Mouse (Mus musculus): ENCODE data around the gene Pabpc6. TPM values are rescaled to one million over a fixed set of nuclear protein-coding genes. Genes with fewer than 3 reads are reported as not detected.

Pabpc6 gene
- polyA plus RNA-seq, 1 experiment from 2014 or later: not detected

GRCm38 (mm10) chr17:9675175-9675789, 5.8 kb upstream of the Pabpc6 start:
- no peak overlapping the region for H3K4me3 ChIP-seq (ENCODE audit: low read depth, low read length)
- H3K4me1 ChIP-seq (ENCODE audit: control insufficient read depth, insufficient read depth, low read length): no peaks in the 10 kb centered on the region
- WGBS: 63% methylated on average over 6 of the region's 6 CpGs
- no peak overlapping the region for H3K27ac ChIP-seq (ENCODE audit: low read length)
- no peak overlapping the region for H3K4me2 ChIP-seq (replicated peaks; ENCODE audit: low read depth, low read length)
- no peak overlapping the region for H3K9ac ChIP-seq (replicated peaks; ENCODE audit: low read depth, low read length)
- no peaks in the 10 kb centered on the region for H3K36me3 ChIP-seq (ENCODE audit: control insufficient read depth, insufficient read depth, low read length)
- H3K9me3 ChIP-seq (ENCODE audit: control insufficient read depth, low read depth, low read length): no peaks in the 10 kb centered on the region
- peak; percentile 56; the same call in 1 of the 2 replicates for ATAC-seq (ENCODE audit: insufficient number of reproducible peaks, insufficient read depth, low FRiP score, low read depth)
- no peaks in the 10 kb centered on the region for H3K27me3 ChIP-seq (ENCODE audit: control insufficient read depth, insufficient read depth, low read length)

- H3K4me1 ChIP-seq (ENCODE audit: control insufficient read depth, insufficient read depth, low read length): no peaks in the 10 kb centered on the region
- no peak overlapping the region for H3K4me3 ChIP-seq (ENCODE audit: low read depth, low read length)
- H3K27me3 ChIP-seq (ENCODE audit: control insufficient read depth, insufficient read depth, low read length): no peaks in the 10 kb centered on the region
- no peak overlapping the region for H3K4me2 ChIP-seq (replicated peaks; ENCODE audit: low read depth, low read length)
- no peak overlapping the region for H3K27ac ChIP-seq (ENCODE audit: low read length)
- H3K9me3 ChIP-seq (ENCODE audit: control insufficient read depth, low read depth, low read length): no peaks in the 10 kb centered on the region
- WGBS: 87% methylated on average over 9 of the region's 9 CpGs
- ATAC-seq (ENCODE audit: insufficient number of reproducible peaks, insufficient read depth, low FRiP score, low read depth): no peak
- H3K9ac ChIP-seq (replicated peaks; ENCODE audit: low read depth, low read length): no peak overlapping the region
- H3K36me3 ChIP-seq (ENCODE audit: control insufficient read depth, insufficient read depth, low read length): no peaks in the 10 kb centered on the region
Observed at GRCm38 (mm10) chr17:9667955-9668354, 1.6 kb downstream of the Pabpc6 start.

GRCm38 (mm10) chr17:9658651-9659050, 10.9 kb downstream of the Pabpc6 start:
- H3K4me2 ChIP-seq (replicated peaks; ENCODE audit: low read depth, low read length): no peak overlapping the region
- no peak for ATAC-seq (ENCODE audit: insufficient number of reproducible peaks, insufficient read depth, low FRiP score, low read depth)
- H3K9ac ChIP-seq (replicated peaks; ENCODE audit: low read depth, low read length): no peak overlapping the region
- no peaks in the 10 kb centered on the region for H3K36me3 ChIP-seq (ENCODE audit: control insufficient read depth, insufficient read depth, low read length)
- no peaks in the 10 kb centered on the region for H3K27me3 ChIP-seq (ENCODE audit: control insufficient read depth, insufficient read depth, low read length)
- H3K4me1 ChIP-seq (ENCODE audit: control insufficient read depth, insufficient read depth, low read length): no peaks in the 10 kb centered on the region
- H3K4me3 ChIP-seq (ENCODE audit: low read depth, low read length): no peak overlapping the region
- H3K9me3 ChIP-seq (ENCODE audit: control insufficient read depth, low read depth, low read length): no peaks in the 10 kb centered on the region
- WGBS: 61% methylated on average over 5 of the region's 5 CpGs
- H3K27ac ChIP-seq (ENCODE audit: low read length): no peak overlapping the region

GRCm38 (mm10) chr17:9654155-9654554, 15.4 kb downstream of the Pabpc6 start:
- no peak overlapping the region for H3K4me2 ChIP-seq (replicated peaks; ENCODE audit: low read depth, low read length)
- no peaks in the 10 kb centered on the region for H3K9me3 ChIP-seq (ENCODE audit: control insufficient read depth, low read depth, low read length)
- 85% methylated on average over 3 of the region's 3 CpGs for WGBS
- no peaks in the 10 kb centered on the region for H3K36me3 ChIP-seq (ENCODE audit: control insufficient read depth, insufficient read depth, low read length)
- no peak overlapping the region for H3K9ac ChIP-seq (replicated peaks; ENCODE audit: low read depth, low read length)
- ATAC-seq (ENCODE audit: insufficient number of reproducible peaks, insufficient read depth, low FRiP score, low read depth): no peak
- no peak overlapping the region for H3K27ac ChIP-seq (ENCODE audit: low read length)
- no peaks in the 10 kb centered on the region for H3K4me1 ChIP-seq (ENCODE audit: control insufficient read depth, insufficient read depth, low read length)
- no peak overlapping the region for H3K4me3 ChIP-seq (ENCODE audit: low read depth, low read length)
- H3K27me3 ChIP-seq (ENCODE audit: control insufficient read depth, insufficient read depth, low read length): no peaks in the 10 kb centered on the region

- H3K4me2 ChIP-seq (replicated peaks; ENCODE audit: low read depth, low read length): no peak overlapping the region
- H3K4me1 ChIP-seq (ENCODE audit: control insufficient read depth, insufficient read depth, low read length): no peaks in the 10 kb centered on the region
- no peaks in the 10 kb centered on the region for H3K9me3 ChIP-seq (ENCODE audit: control insufficient read depth, low read depth, low read length)
- no peak overlapping the region for H3K4me3 ChIP-seq (ENCODE audit: low read depth, low read length)
- H3K36me3 ChIP-seq (ENCODE audit: control insufficient read depth, insufficient read depth, low read length): no peaks in the 10 kb centered on the region
- H3K27ac ChIP-seq (ENCODE audit: low read length): no peak overlapping the region
- 64% methylated on average over 4 of the region's 4 CpGs for WGBS
- no peak overlapping the region for H3K9ac ChIP-seq (replicated peaks; ENCODE audit: low read depth, low read length)
- ATAC-seq (ENCODE audit: insufficient number of reproducible peaks, insufficient read depth, low FRiP score, low read depth): no peak
- H3K27me3 ChIP-seq (ENCODE audit: control insufficient read depth, insufficient read depth, low read length): no peaks in the 10 kb centered on the region
Observed at GRCm38 (mm10) chr17:9647644-9648043, 21.9 kb downstream of the Pabpc6 start.

- no peak overlapping the region for H3K4me2 ChIP-seq (replicated peaks; ENCODE audit: low read depth, low read length)
- no peaks in the 10 kb centered on the region for H3K36me3 ChIP-seq (ENCODE audit: control insufficient read depth, insufficient read depth, low read length)
- 79% methylated on average over 7 of the region's 7 CpGs for WGBS
- H3K4me3 ChIP-seq (ENCODE audit: low read depth, low read length): no peak overlapping the region
- no peaks in the 10 kb centered on the region for H3K9me3 ChIP-seq (ENCODE audit: control insufficient read depth, low read depth, low read length)
- no peak overlapping the region for H3K27ac ChIP-seq (ENCODE audit: low read length)
- no peaks in the 10 kb centered on the region for H3K27me3 ChIP-seq (ENCODE audit: control insufficient read depth, insufficient read depth, low read length)
- ATAC-seq (ENCODE audit: insufficient number of reproducible peaks, insufficient read depth, low FRiP score, low read depth): no peak
- no peak overlapping the region for H3K9ac ChIP-seq (replicated peaks; ENCODE audit: low read depth, low read length)
- no peaks in the 10 kb centered on the region for H3K4me1 ChIP-seq (ENCODE audit: control insufficient read depth, insufficient read depth, low read length)
Observed at GRCm38 (mm10) chr17:9643657-9644180, 25.8 kb downstream of the Pabpc6 start.

GRCm38 (mm10) chr17:9637011-9637410, 32.5 kb downstream of the Pabpc6 start:
- Histone ChIP-seq H3K4me1 (ENCODE audit: control insufficient read depth, insufficient read depth, low read length) (no peaks in the 10 kb centered on the region), H3K27ac (ENCODE audit: low read length) (no peak overlapping the region), H3K9ac (replicated peaks; ENCODE audit: low read depth, low read length) (no peak overlapping the region), H3K36me3 (ENCODE audit: control insufficient read depth, insufficient read depth, low read length) (no peaks in the 10 kb centered on the region), H3K4me3 (ENCODE audit: low read depth, low read length) (no peak overlapping the region), H3K27me3 (ENCODE audit: control insufficient read depth, insufficient read depth, low read length) (no peaks in the 10 kb centered on the region), H3K4me2 (replicated peaks; ENCODE audit: low read depth, low read length) (no peak overlapping the region), H3K9me3 (ENCODE audit: control insufficient read depth, low read depth, low read length) (no peaks in the 10 kb centered on the region)
- no peak for ATAC-seq (ENCODE audit: insufficient number of reproducible peaks, insufficient read depth, low FRiP score, low read depth)
- WGBS: 86% methylated on average over 4 of the region's 4 CpGs

- Histone ChIP-seq H3K27me3 (ENCODE audit: control insufficient read depth, insufficient read depth, low read length) (no peaks in the 10 kb centered on the region), H3K9ac (replicated peaks; ENCODE audit: low read depth, low read length) (no peak overlapping the region), H3K27ac (ENCODE audit: low read length) (no peak overlapping the region), H3K9me3 (ENCODE audit: control insufficient read depth, low read depth, low read length) (no peaks in the 10 kb centered on the region), H3K4me2 (replicated peaks; ENCODE audit: low read depth, low read length) (no peak overlapping the region), H3K4me3 (ENCODE audit: low read depth, low read length) (no peak overlapping the region), H3K4me1 (ENCODE audit: control insufficient read depth, insufficient read depth, low read length) (no peaks in the 10 kb centered on the region), H3K36me3 (ENCODE audit: control insufficient read depth, insufficient read depth, low read length) (no peaks in the 10 kb centered on the region)
- no peak for ATAC-seq (ENCODE audit: insufficient number of reproducible peaks, insufficient read depth, low FRiP score, low read depth)
- 74% methylated on average over 16 of the region's 16 CpGs for WGBS
Observed at GRCm38 (mm10) chr17:9632579-9633252, 36.8 kb downstream of the Pabpc6 start.

All from stomach, embryonic 14.5 days (tissue).